Mouse (Mus musculus): Measurements from ENCODE around the gene Zmynd8.
A peak's percentile ranks its signal among the peaks of the same experiment; 100 is the strongest.

The Zmynd8 gene

GRCm38 (mm10) chr2:165857395-165857831, 41.4 kb downstream of the Zmynd8 start:
- DNase-seq, result no peak

- no peak for DNase-seq
Measured at GRCm38 (mm10) chr2:165856611-165857200, 42.1 kb downstream of the Zmynd8 start.

- DNase-seq, result peak; percentile 86
Measured at GRCm38 (mm10) chr2:165855641-165856301, 43.0 kb downstream of the Zmynd8 start.

- no peak for DNase-seq
Measured at GRCm38 (mm10) chr2:165854207-165854968, 44.4 kb downstream of the Zmynd8 start.

GRCm38 (mm10) chr2:165852896-165853633, 45.8 kb downstream of the Zmynd8 start:
- DNase-seq, result no peak

- no peak for DNase-seq
Measured at GRCm38 (mm10) chr2:165852453-165852852, 46.4 kb downstream of the Zmynd8 start.

GRCm38 (mm10) chr2:165851811-165852415, 46.9 kb downstream of the Zmynd8 start:
- no peak for DNase-seq

GRCm38 (mm10) chr2:165850826-165851225, 48.0 kb downstream of the Zmynd8 start:
- DNase-seq, result no peak

GRCm38 (mm10) chr2:165849129-165849528, 49.7 kb downstream of the Zmynd8 start:
- peak; percentile 79 for DNase-seq

GRCm38 (mm10) chr2:165846787-165847186, 52.0 kb downstream of the Zmynd8 start:
- no peak for DNase-seq

GRCm38 (mm10) chr2:165845490-165845889, 53.3 kb downstream of the Zmynd8 start:
- DNase-seq, result no peak

GRCm38 (mm10) chr2:165843350-165843749, 55.5 kb downstream of the Zmynd8 start:
- DNase-seq, result no peak

GRCm38 (mm10) chr2:165842241-165842640, 56.6 kb downstream of the Zmynd8 start:
- peak; percentile 54 for DNase-seq

- DNase-seq, result no peak
Measured at GRCm38 (mm10) chr2:165841805-165842204, 57.0 kb downstream of the Zmynd8 start.

GRCm38 (mm10) chr2:165840852-165841251, 58.0 kb downstream of the Zmynd8 start:
- DNase-seq, result peak; percentile 46

- DNase-seq, result no peak
Measured at GRCm38 (mm10) chr2:165839317-165839652, 59.5 kb downstream of the Zmynd8 start.

GRCm38 (mm10) chr2:165838606-165839316, 60.1 kb downstream of the Zmynd8 start:
- no peak for DNase-seq

- no peak for DNase-seq
Measured at GRCm38 (mm10) chr2:165834601-165835000, 64.2 kb downstream of the Zmynd8 start.

GRCm38 (mm10) chr2:165833468-165833867, 65.3 kb downstream of the Zmynd8 start:
- no peak for DNase-seq

GRCm38 (mm10) chr2:165832720-165833119, 66.1 kb downstream of the Zmynd8 start:
- DNase-seq, result no peak

GRCm38 (mm10) chr2:165832295-165832694, 66.5 kb downstream of the Zmynd8 start:
- DNase-seq, result no peak

GRCm38 (mm10) chr2:165831637-165832289, 67.1 kb downstream of the Zmynd8 start:
- DNase-seq, result no peak
